Mouse (Mus musculus): ENCODE measurements around the gene H2-T22.
"Not testable (repeated sequence)": the region's sequence is repeated elsewhere in the genome, so short reads cannot be mapped to it uniquely, and the experiment has no call there.

- not testable (repeated sequence) for TF ChIP-seq POLR2AphosphoS5 (IDR thresholded peaks at IDR 0.05; ENCODE audit: insufficient replicate concordance, low read depth, low read length); CTCF (IDR thresholded peaks at IDR 0.05; ENCODE audit: low read depth, low read length)
Observed at GRCm38 (mm10) chr17:36004409-36004808, 38.1 kb downstream of the H2-T22 start.
